ENCODE assay signal across 8 mouse cellular contexts in genomic region chr9:95511472-95512330, GRCm38 (mm10). TPM values are rescaled to one million over a fixed set of nuclear protein-coding genes. Genes with fewer than 3 reads are reported as not detected.
A peak's percentile ranks its signal among the peaks of the same experiment; 100 is the strongest.
DNase-seq lines count a peak whose midpoint lies in the region; ATAC-seq and TF ChIP-seq lines count a peak whose summit lies in the region.

TSS of gene U2surp (minus strand) at chr9:95511996.

- H3K9ac ChIP-seq in heart, embryonic 12.5 days = peak within 1 kb of the TSS; percentile 92
- peak within 1 kb of the TSS; percentile 95 for H3K9ac ChIP-seq in kidney, postnatal 0 days (ENCODE audit: low read depth, low read length)
- H3K9ac ChIP-seq in liver, embryonic 11.5 days (ENCODE audit: low read depth, low read length) = peak within 1 kb of the TSS; percentile 97
- H3K9ac ChIP-seq in stomach, embryonic 14.5 days (replicated peaks; ENCODE audit: low read depth, low read length) = peak within 1 kb of the TSS; percentile 96

- DNase-seq in CD4-positive helper T cell, adult 2 months (ENCODE audit: low read depth, low spot score) = peak; percentile 99
- DNase-seq in brain, embryonic 18.5 days (ENCODE audit: low read depth, low spot score) = peak; percentile 90
- peak; percentile 98 for DNase-seq in kidney, postnatal 0 days (ENCODE audit: low spot score)
- DNase-seq in liver, embryonic 11.5 days (ENCODE audit: low spot score) = peak; percentile 94
- peak; percentile 97 for DNase-seq in naive thymus-derived CD4-positive, alpha-beta T cell, adult 2 months (ENCODE audit: low read depth)

- under 1% methylated on average over 69 of the region's 74 CpGs for WGBS in heart, embryonic 12.5 days
- WGBS in kidney, postnatal 0 days = under 1% methylated on average over 74 of the region's 74 CpGs
- WGBS in liver, embryonic 11.5 days = under 1% methylated on average over 72 of the region's 74 CpGs
- under 1% methylated on average over 74 of the region's 74 CpGs for WGBS in stomach, embryonic 14.5 days

- no peaks in the 10 kb centered on the region for H3K27me3 ChIP-seq in heart, embryonic 12.5 days (replicated peaks)
- no peaks in the 10 kb centered on the region for H3K27me3 ChIP-seq in kidney, postnatal 0 days (ENCODE audit: insufficient read depth, low read length)
- no peaks in the 10 kb centered on the region for H3K27me3 ChIP-seq in liver, embryonic 11.5 days (replicated peaks; ENCODE audit: control insufficient read depth, insufficient read depth, low read length)
- no peaks in the 10 kb centered on the region for H3K27me3 ChIP-seq in stomach, embryonic 14.5 days (ENCODE audit: control insufficient read depth, insufficient read depth, low read length)

- TF ChIP-seq CTCF in kidney, postnatal 0 days (IDR thresholded peaks at IDR 0.05; ENCODE audit: low read depth) = peak; percentile 33; the same call in 1 of the 2 replicates

- peaks cover 12% of the 10 kb centered on the region for H3K4me1 ChIP-seq in heart, embryonic 12.5 days (replicated peaks)
- H3K4me1 ChIP-seq in kidney, postnatal 0 days (replicated peaks; ENCODE audit: insufficient read depth, low read length) = peaks cover 9% of the 10 kb centered on the region; the same call in 1 of the 2 replicates
- H3K4me1 ChIP-seq in liver, embryonic 11.5 days (replicated peaks; ENCODE audit: control insufficient read depth, insufficient read depth, low read length) = peaks cover 9% of the 10 kb centered on the region
- peaks cover 9% of the 10 kb centered on the region; the same call in 1 of the 2 replicates for H3K4me1 ChIP-seq in stomach, embryonic 14.5 days (ENCODE audit: control insufficient read depth, insufficient read depth, low read length)

- peak; percentile 97 for ATAC-seq in erythroid progenitor cell, adult 5-6 weeks (replicated peaks; ENCODE audit: low FRiP score, poor library complexity, severe bottlenecking)
- peak; percentile 96 for ATAC-seq in heart, embryonic 12.5 days (ENCODE audit: insufficient number of reproducible peaks, low FRiP score)
- ATAC-seq in kidney, postnatal 0 days (replicated peaks; ENCODE audit: low FRiP score, low read depth) = peak; percentile 95
- peak; percentile 93 for ATAC-seq in liver, embryonic 11.5 days (replicated peaks; ENCODE audit: low FRiP score)
- peak; percentile 95 for ATAC-seq in stomach, embryonic 14.5 days (ENCODE audit: insufficient number of reproducible peaks, insufficient read depth, low FRiP score, low read depth)

- no peaks in the 10 kb centered on the region for H3K36me3 ChIP-seq in heart, embryonic 12.5 days
- no peaks in the 10 kb centered on the region for H3K36me3 ChIP-seq in kidney, postnatal 0 days (ENCODE audit: insufficient read depth, low read length)
- no peaks in the 10 kb centered on the region for H3K36me3 ChIP-seq in liver, embryonic 11.5 days (ENCODE audit: control insufficient read depth, insufficient read depth, low read length)
- no peaks in the 10 kb centered on the region for H3K36me3 ChIP-seq in stomach, embryonic 14.5 days (ENCODE audit: control insufficient read depth, insufficient read depth, low read length)

- peak within 1 kb of the TSS; percentile 94 for H3K4me2 ChIP-seq in heart, embryonic 12.5 days
- peak within 1 kb of the TSS; percentile 95 for H3K4me2 ChIP-seq in kidney, postnatal 0 days (ENCODE audit: low read length)
- H3K4me2 ChIP-seq in liver, embryonic 11.5 days = peak within 1 kb of the TSS; percentile 81
- peak within 1 kb of the TSS; percentile 87 for H3K4me2 ChIP-seq in stomach, embryonic 14.5 days (replicated peaks; ENCODE audit: low read depth, low read length)

- no peaks in the 10 kb centered on the region for H3K9me3 ChIP-seq in heart, embryonic 12.5 days (replicated peaks)
- no peaks in the 10 kb centered on the region for H3K9me3 ChIP-seq in kidney, postnatal 0 days (replicated peaks; ENCODE audit: low read length)
- no peaks in the 10 kb centered on the region for H3K9me3 ChIP-seq in liver, embryonic 11.5 days (ENCODE audit: control insufficient read depth, low read length)
- no peaks in the 10 kb centered on the region for H3K9me3 ChIP-seq in stomach, embryonic 14.5 days (ENCODE audit: control insufficient read depth, low read depth, low read length)

- peak within 1 kb of the TSS; percentile 91 for H3K27ac ChIP-seq in heart, embryonic 12.5 days (ENCODE audit: poor library complexity, severe bottlenecking)
- peak within 1 kb of the TSS; percentile 92 for H3K27ac ChIP-seq in kidney, postnatal 0 days
- peak within 1 kb of the TSS; percentile 90 for H3K27ac ChIP-seq in liver, embryonic 11.5 days (ENCODE audit: low read depth, low read length)
- peak within 1 kb of the TSS; percentile 90 for H3K27ac ChIP-seq in stomach, embryonic 14.5 days (ENCODE audit: low read length)

- peak within 1 kb of the TSS; percentile 91 for H3K4me3 ChIP-seq in heart, embryonic 12.5 days
- H3K4me3 ChIP-seq in kidney, postnatal 0 days (replicated peaks; ENCODE audit: low read depth, low read length) = peak within 1 kb of the TSS; percentile 98
- H3K4me3 ChIP-seq in liver, embryonic 11.5 days (ENCODE audit: low read depth, low read length) = peak within 1 kb of the TSS; percentile 94
- H3K4me3 ChIP-seq in stomach, embryonic 14.5 days (ENCODE audit: low read depth, low read length) = peak within 1 kb of the TSS; percentile 98

RNA-seq across cellular contexts. Expression of gene U2surp, which starts in this region (rescaled TPM):
- 75.0 and 83.4 TPM in 2 replicates for total RNA-seq in erythroid progenitor cell, adult 5-6 weeks (2015; ENCODE audit: low replicate concordance)
- 85.3 and 99.3 TPM in 2 replicates for total RNA-seq in erythroid progenitor cell, adult 5-6 weeks (2017; ENCODE audit: low replicate concordance)
- 99.9 and 101 TPM in 2 replicates for polyA plus RNA-seq in heart, embryonic 12.5 days (2016; fragmentation: Nextera tagmentation; extraction: Ambion mirVana)
- 138 and 139 TPM in 2 replicates for polyA plus RNA-seq in kidney, postnatal 0 days (2015; fragmentation: Nextera tagmentation; extraction: Ambion mirVana)
- 124 and 131 TPM in 2 replicates for polyA plus RNA-seq in liver, embryonic 11.5 days (2014; fragmentation: Nextera tagmentation; extraction: Ambion mirVana)
- polyA plus RNA-seq in stomach, embryonic 14.5 days (2014; fragmentation: Nextera tagmentation; extraction: Ambion mirVana) = 137 and 141 TPM in 2 replicates

Comparison
In these comparisons a context has a peak if more than half of its experiments do, and no peak if none do; other contexts are left out.
1. Peak in every context shown above with its lines: DNase-seq, ATAC-seq, H3K4me3 ChIP-seq and H3K27ac ChIP-seq.